Mouse (Mus musculus) ovary, adult 18-20 months (tissue): ENCODE data around the gene Kcp.

Experiments
- DNase-seq: peaks from one replicate; pipeline ENCODE4 v3.0.0; 2022; ENCODE audit warnings: low spot score, mixed read lengths

Kcp gene

GRCm38 (mm10) chr6:29507447-29508309, at the start of gene Kcp:
TSS of gene Kcp (minus strand) at chr6:29507952.
- no peak for DNase-seq

GRCm38 (mm10) chr6:29557112-29557511, 49.4 kb upstream of the Kcp start:
- DNase-seq, result no peak

GRCm38 (mm10) chr6:29552526-29552925, 44.8 kb upstream of the Kcp start:
- DNase-seq, result no peak

- no peak for DNase-seq
Measured at GRCm38 (mm10) chr6:29548086-29548485, 40.3 kb upstream of the Kcp start.

GRCm38 (mm10) chr6:29547582-29547981, 39.8 kb upstream of the Kcp start:
- DNase-seq, result no peak

- no peak for DNase-seq
Measured at GRCm38 (mm10) chr6:29545611-29546010, 37.9 kb upstream of the Kcp start.

- DNase-seq, result no peak
Measured at GRCm38 (mm10) chr6:29540956-29541355, 33.2 kb upstream of the Kcp start.

GRCm38 (mm10) chr6:29540223-29540622, 32.5 kb upstream of the Kcp start:
- no peak for DNase-seq

- no peak for DNase-seq
Measured at GRCm38 (mm10) chr6:29539502-29539901, 31.8 kb upstream of the Kcp start.

- DNase-seq, result no peak
Measured at GRCm38 (mm10) chr6:29537221-29537620, 29.5 kb upstream of the Kcp start.

GRCm38 (mm10) chr6:29536651-29537193, 29.0 kb upstream of the Kcp start:
- DNase-seq, result no peak

- peak; percentile 86 for DNase-seq
Measured at GRCm38 (mm10) chr6:29535316-29535715, 27.6 kb upstream of the Kcp start.

- DNase-seq, result no peak
Measured at GRCm38 (mm10) chr6:29530050-29530449, 22.3 kb upstream of the Kcp start.

- no peak for DNase-seq
Measured at GRCm38 (mm10) chr6:29529444-29529820, 21.7 kb upstream of the Kcp start.

- DNase-seq, result no peak
Measured at GRCm38 (mm10) chr6:29528561-29529443, 21.1 kb upstream of the Kcp start.

- no peak for DNase-seq
Measured at GRCm38 (mm10) chr6:29528165-29528505, 20.4 kb upstream of the Kcp start.

GRCm38 (mm10) chr6:29527361-29528164, 19.8 kb upstream of the Kcp start:
- no peak for DNase-seq

- DNase-seq, result no peak
Measured at GRCm38 (mm10) chr6:29526281-29527251, 18.8 kb upstream of the Kcp start, which contains the start of gene Irf5. TSS of gene Irf5 (plus strand) at chr6:29526625.

- no peak for DNase-seq
Measured at GRCm38 (mm10) chr6:29525256-29525655, 17.5 kb upstream of the Kcp start.

- DNase-seq, result no peak
Measured at GRCm38 (mm10) chr6:29524034-29524489, 16.3 kb upstream of the Kcp start.
